Mouse (Mus musculus): ENCODE measurements at regions not wholly inside any gene's neighbourhood (a gene's known extent, or its start where the extent isn't known, plus 50 kb on each side); places are given as distances from the start of the nearest gene placed in this dataset.

- DNase-seq = no peak
These were observed 170.3 kb upstream of the Creb1 start for GRCm38 (mm10) chr1:64361959-64362638.

- DNase-seq = no peak
These were observed 189.2 kb upstream of the Creb1 start for GRCm38 (mm10) chr1:64343268-64343667.

GRCm38 (mm10) chr1:64341596-64341995, 190.8 kb upstream of the Creb1 start:
- peak; percentile 10 for DNase-seq

- DNase-seq = no peak
These were observed 193.9 kb upstream of the Creb1 start for GRCm38 (mm10) chr1:64338575-64338961.

GRCm38 (mm10) chr1:64337619-64338574, 194.5 kb upstream of the Creb1 start:
- DNase-seq = no peak

- DNase-seq = no peak
These were observed 200.9 kb upstream of the Creb1 start for GRCm38 (mm10) chr1:64331566-64331965.

- DNase-seq = no peak
These were observed 201.7 kb upstream of the Creb1 start for GRCm38 (mm10) chr1:64330721-64331120.

- DNase-seq = no peak
These were observed 200.1 kb upstream of the Klf7 start for GRCm38 (mm10) chr1:64322197-64322596.

GRCm38 (mm10) chr1:64319155-64319582, 197.1 kb upstream of the Klf7 start:
- no peak for DNase-seq

GRCm38 (mm10) chr1:64318440-64319154, 196.5 kb upstream of the Klf7 start:
- DNase-seq = no peak

- DNase-seq = no peak
These were observed 195.1 kb upstream of the Klf7 start for GRCm38 (mm10) chr1:64317032-64317636.

- DNase-seq = no peak
These were observed 189.3 kb upstream of the Klf7 start for GRCm38 (mm10) chr1:64311371-64311770.

- no peak for DNase-seq
These were observed 186.5 kb upstream of the Klf7 start for GRCm38 (mm10) chr1:64308560-64308959.

- no peak for DNase-seq
These were observed 186.0 kb upstream of the Klf7 start for GRCm38 (mm10) chr1:64308088-64308487.

- peak; percentile 68 for DNase-seq
These were observed 183.5 kb upstream of the Klf7 start for GRCm38 (mm10) chr1:64305427-64306213.

GRCm38 (mm10) chr1:64302833-64303358, 180.8 kb upstream of the Klf7 start:
- DNase-seq = peak; percentile 59

- DNase-seq = peak; percentile 42
These were observed 179.5 kb upstream of the Klf7 start for GRCm38 (mm10) chr1:64301530-64302061.

GRCm38 (mm10) chr1:64300951-64301529, 179.0 kb upstream of the Klf7 start:
- no peak for DNase-seq

GRCm38 (mm10) chr1:64298950-64299349, 176.9 kb upstream of the Klf7 start:
- DNase-seq = no peak

GRCm38 (mm10) chr1:64298188-64298587, 176.1 kb upstream of the Klf7 start:
- DNase-seq = no peak

- DNase-seq = no peak
These were observed 175.3 kb upstream of the Klf7 start for GRCm38 (mm10) chr1:64297343-64297742.

All from lung, postnatal 14 days (tissue).